Comparison of ENCODE assay signal across 13 mouse cellular contexts in genomic region chr8:87740946-87741530, GRCm38 (mm10).
"Had no signal": no experiment of that assay in that cellular context is flagged by ENCODE, and none has a peak within 500 bp of the region (broad histone marks: within the 10 kb centered on the region; RNA-seq: fewer than 3 reads in every experiment).

No protein-coding gene starts in this region.

- H3K36me3 ChIP-seq: limb, embryonic 12.5 days; liver, embryonic 13.5 days; neural tube, embryonic 12.5 days had no signal

- H3K27me3 ChIP-seq: limb, embryonic 12.5 days; liver, embryonic 13.5 days; neural tube, embryonic 12.5 days had no signal

- H3K4me3 ChIP-seq: layer of hippocampus, adult 2 months; limb, embryonic 12.5 days; liver, embryonic 13.5 days; myocyte; neural tube, embryonic 12.5 days had no signal

- ATAC-seq: liver, postnatal 0 days had no signal

- H3K9me3 ChIP-seq: limb, embryonic 12.5 days; liver, embryonic 13.5 days; neural tube, embryonic 12.5 days had no signal

- H3K4me2 ChIP-seq: limb, embryonic 12.5 days; liver, embryonic 13.5 days; neural tube, embryonic 12.5 days had no signal

- H3K27ac ChIP-seq: kidney, postnatal 0 days; layer of hippocampus, adult 2 months; limb, embryonic 12.5 days; liver, embryonic 13.5 days; neural tube, embryonic 12.5 days had no signal

- H3K4me1 ChIP-seq: liver, embryonic 13.5 days had no signal

- H3K9ac ChIP-seq: limb, embryonic 12.5 days; liver, embryonic 13.5 days; liver, postnatal 0 days; neural tube, embryonic 12.5 days had no signal

- DNase-seq: kidney, adult 9 months; kidney, postnatal 36 days; liver; liver, embryonic 13.5 days; liver, postnatal 0 days; right cerebral cortex, adult 18-20 months; right cerebral cortex, postnatal 25 days; thymus, postnatal 36 days had no signal
